Mouse (Mus musculus): Measurements from ENCODE around the gene Nfib.

Nfib gene

GRCm38 (mm10) chr4:82704841-82705794, at the start of gene Nfib:
TSS of gene Nfib (minus strand) at chr4:82705750.
- DNase-seq = no peak

DNA sequence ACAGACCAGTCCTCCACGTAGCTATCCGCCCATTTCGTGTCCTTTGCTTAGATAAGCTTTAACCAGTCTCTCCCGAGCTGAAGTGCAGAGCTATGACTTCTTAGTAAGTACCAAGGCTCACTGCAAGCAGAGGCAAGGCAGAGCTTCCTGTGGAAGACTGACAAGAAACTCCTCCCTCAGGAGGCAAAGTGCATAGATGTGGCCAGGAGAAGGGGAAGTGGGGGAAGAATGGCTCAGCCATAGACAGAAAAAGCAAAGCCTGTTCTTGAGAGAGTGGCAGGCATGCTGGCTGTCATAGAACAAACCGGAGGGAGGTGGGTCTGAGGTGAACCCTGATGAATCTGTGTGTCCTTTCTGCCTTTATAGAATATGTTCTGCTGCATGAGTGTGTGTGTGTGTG, 30.2 kb upstream of the Nfib start:
- no peak for DNase-seq

- no peak for DNase-seq
Observed at GRCm38 (mm10) chr4:82734765-82735481, 29.4 kb upstream of the Nfib start.

DNA sequence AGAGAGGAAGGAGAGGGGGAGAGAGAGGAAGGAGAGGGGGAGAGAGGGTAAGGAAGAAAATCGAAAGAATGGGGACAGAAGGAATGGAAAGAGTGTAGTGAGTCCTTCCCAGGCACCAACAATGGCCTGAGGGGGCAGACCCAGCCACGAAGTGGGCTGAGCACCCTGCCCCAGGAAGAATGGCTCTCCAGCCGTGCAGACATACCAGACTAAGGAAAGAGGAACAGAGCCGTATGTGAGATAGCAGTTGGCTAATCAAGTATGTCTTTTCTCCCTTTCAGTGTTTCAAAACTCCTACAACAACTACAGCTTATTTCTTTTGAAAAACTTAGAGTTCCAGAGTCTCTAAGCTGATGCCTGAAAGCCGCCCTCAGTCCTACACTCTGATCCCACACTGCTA, 28.8 kb upstream of the Nfib start:
- DNase-seq = no peak

DNA sequence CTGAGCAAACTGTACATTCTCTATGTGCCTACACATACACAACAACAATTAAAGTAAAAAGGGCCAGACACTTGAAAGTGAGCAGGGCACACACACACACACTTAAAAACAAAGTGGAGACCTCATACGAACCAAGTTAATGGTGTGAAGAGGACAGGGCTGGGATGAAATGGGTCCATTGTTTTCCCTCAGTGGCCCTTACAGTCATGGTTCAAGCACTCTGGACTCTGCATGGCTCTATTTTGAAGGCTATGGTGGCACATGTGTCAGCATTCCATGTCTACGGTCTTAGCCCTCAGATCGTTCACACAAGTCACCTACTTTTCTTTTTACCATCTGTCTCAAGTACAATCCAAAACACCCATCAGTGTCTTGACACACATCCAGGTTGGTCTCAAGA, 28.1 kb upstream of the Nfib start:
- DNase-seq = no peak

GRCm38 (mm10) chr4:82730248-82730887, 24.8 kb upstream of the Nfib start:
- DNase-seq = no peak

- no peak for DNase-seq
Observed at GRCm38 (mm10) chr4:82724058-82724457, 18.5 kb upstream of the Nfib start.

- no peak for DNase-seq
Observed at GRCm38 (mm10) chr4:82723048-82723447, 17.5 kb upstream of the Nfib start.

DNA sequence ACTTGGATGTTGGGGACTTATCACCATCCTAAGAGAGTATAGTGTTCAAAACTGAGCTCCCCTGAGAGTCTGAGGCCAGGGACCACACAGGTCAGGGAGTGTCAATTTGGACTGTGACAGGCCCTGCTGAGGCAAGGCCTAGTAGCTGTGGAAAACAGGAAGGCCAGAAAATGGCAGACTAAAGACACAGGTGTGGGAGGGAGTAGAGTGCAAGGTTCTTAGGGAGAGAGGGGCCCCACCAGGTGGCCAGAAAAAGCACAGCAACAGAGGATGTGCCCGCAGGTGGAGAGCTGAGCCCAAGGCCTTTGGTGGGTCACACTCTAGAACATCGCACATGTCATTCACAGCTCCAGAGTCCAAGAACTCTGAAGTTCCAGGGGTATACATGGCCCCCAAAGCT, 10.3 kb upstream of the Nfib start:
- no peak for DNase-seq

DNA sequence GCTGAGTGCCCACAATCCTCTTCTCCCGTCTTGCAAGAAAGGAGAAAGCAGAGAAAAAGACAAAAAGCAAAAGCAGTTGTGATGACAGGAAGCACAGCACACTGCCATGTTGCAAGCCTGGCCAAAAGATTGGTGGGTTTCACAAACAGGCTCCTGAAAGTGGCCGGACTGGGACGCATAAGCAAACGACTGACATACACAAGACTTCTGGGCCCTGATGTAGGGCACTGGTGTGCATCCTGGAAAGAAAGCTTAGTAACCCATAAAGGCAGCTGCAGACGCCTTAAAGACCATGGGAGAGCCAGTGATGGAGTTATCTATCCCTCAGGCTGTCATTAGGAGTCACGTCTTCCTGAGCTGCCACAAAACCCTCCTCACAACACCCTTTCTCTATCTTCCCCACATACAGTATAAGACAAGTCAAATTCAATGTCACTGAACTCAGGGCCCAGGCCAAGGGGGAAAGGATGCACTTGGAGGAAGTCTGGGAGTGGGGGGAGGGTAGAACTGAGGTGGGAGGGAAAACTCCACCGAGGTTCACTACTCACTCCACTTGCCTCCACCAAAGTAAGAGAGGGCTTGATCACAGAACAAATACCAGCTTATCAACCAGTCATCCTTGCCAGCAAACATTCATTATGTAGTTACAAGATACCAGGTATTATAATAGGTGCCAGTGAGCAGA, 6.2 kb upstream of the Nfib start:
- no peak for DNase-seq

DNA sequence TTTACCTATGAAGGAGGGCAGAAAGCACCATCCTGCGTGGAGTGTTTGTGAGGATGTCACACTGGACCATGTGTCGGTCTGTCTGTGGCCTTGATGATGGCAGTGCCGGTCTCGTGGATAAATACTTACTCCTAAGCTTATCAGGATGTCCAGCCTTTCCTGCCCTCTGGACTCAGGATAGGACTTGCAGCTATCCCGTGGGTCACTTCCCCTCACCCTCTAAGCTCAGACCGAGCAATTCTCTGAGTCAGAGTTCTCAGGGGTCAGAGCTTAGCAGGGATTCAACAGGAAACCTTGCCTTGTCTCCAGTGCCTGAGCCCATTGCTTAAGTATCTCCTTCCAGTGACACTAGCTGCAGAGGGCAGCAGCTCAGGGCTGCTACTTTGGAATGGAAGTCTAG, 4.1 kb upstream of the Nfib start:
- DNase-seq = peak; percentile 5

GRCm38 (mm10) chr4:82706012-82706411, 462 bp upstream of the Nfib start:
- no peak for DNase-seq

GRCm38 (mm10) chr4:82704079-82704830, 1.3 kb downstream of the Nfib start:
- no peak for DNase-seq

DNA sequence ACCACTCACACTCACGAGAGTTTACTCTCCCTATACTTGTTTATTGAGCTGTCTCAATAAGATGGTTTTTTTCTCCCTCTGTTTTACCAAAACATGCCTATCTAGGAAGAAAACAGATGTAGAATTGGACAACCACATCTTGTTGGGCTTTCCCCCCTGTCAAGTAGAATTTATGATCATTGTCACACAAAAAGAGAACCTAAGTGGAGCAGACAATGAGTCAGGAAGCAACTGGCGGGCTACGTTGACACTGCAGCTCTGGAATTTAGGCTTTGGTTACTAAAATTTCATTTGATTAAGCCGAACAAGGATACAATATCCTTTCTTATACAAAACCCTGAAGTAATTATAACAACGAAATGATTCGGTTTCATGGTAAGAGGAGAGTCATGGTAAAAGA, 2.7 kb downstream of the Nfib start:
- no peak for DNase-seq

GRCm38 (mm10) chr4:82699504-82699903, 6.0 kb downstream of the Nfib start:
- DNase-seq = no peak

- no peak for DNase-seq
Observed at GRCm38 (mm10) chr4:82698616-82699015, 6.9 kb downstream of the Nfib start.

DNA sequence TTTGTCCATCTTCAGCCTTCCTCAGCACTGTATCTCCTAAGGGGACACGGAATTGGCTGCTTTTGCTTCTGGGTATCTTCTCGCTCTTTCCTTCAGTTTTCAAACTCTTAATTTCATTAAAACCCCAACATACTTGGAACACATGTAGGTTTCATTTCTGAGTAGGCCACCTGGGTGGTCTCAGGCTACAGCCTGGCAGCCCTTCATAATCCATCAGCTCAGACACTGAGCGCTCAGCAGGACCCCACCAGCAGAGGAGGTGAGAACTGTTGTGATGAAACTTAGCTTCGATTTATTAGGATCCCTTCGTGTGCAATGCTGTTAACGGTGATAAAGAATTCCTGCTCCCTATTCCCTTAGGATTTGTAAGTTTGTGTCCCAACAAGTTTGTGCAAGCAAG, 8.4 kb downstream of the Nfib start:
- no peak for DNase-seq

DNA sequence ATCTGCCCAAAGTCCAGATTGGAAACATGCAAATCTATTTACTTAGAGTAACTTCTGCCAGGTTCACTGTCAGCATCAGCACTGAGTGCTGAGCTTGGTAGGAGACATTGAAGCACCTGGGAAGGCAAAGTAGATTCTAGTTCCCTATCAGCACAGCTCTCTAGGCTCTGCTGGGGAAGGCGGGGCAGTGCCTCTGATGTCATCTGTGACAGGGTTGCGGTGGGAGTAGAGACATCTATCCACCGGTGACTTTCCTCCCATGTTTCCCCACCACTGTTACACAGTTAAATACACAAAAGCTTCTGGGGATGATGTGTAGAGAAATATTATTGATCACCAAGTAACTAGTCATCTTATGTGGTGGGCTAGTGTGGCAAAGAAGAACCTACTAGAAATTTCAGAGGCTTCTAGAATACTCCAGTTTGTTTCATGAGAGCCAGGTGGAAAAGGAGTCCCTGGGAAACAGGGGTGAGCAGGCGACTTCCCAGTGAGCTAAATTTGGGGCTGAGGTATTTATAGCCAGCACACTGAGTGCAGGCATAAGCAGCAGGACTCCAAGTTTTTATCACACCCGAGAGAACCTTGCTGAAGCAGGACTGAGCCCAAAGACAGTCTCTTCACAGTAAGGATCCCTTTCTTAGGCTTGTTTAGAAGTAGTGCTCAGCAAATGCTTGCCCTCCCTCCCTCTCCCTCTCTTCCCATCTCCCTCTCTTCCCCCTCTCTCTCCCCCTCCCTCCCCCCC, 9.6 kb downstream of the Nfib start:
- no peak for DNase-seq

GRCm38 (mm10) chr4:82692009-82692326, 13.6 kb downstream of the Nfib start:
- DNase-seq = no peak

DNA sequence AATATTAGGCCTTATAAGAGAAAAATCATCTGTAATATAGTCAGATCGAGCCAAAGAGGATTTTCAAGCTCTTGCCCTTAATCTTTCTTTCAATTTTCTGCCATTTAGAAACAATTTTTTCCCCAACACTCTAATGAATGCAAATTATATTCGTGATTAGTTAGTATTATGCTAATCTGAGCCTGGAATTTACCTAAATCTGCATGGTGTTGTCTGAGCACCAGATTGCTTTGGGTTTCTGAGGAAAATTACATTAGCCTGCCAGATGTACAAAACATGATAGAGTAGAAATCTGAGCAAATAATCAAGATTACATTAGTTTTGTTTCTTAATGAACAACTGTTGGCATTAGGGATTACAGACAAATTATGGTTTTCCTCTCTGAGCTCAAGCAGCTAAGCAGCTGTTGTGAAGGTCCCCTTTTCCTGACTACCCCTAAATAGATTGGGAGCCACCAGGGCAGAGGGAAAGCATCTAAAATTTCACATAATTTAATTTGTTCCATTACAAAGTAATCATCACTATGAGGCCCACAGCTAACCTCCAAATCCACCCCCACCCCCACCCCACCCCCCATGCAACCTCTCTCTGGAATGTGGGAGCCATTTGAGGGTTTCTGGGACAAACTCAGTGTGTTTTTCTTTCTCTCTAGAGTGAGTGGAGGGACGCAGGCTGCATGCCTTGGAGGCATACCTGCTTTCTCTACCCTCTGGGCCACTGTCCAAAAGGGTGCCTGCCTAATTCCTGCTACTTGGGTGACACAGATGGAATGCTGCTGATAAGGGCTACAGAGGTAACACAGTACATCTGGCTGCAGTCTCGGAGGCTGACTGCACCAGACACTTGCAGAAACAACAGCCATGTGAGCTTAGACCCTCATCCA, 14.2 kb downstream of the Nfib start:
- peak; percentile 31 for DNase-seq

DNA sequence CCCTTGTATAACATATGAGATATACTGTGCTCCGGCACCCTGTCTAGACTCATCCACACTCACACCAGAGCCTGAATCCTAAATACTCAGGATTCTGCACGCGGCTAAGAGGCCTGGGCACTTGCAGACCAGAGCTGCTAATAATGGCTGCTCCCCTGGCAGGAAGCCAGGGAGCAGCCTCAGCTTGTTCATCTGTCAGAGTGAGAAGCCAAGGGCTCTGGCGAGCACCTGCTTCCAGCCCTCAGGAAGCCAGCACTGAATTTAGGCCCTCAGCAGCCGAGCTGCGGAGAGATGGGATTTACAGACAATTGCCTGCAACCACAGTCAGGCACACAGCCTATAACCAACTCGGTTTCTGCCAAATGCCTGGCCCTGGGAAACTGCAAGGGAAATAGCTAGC, 15.3 kb downstream of the Nfib start:
- no peak for DNase-seq

Measured in kidney, adult 11 months (tissue).